Mouse (Mus musculus) stomach, embryonic 14.5 days (tissue): Measurements from ENCODE around the gene Ccn1. TPM values are rescaled to one million over a fixed set of nuclear protein-coding genes. Genes with fewer than 3 reads are reported as not detected.

Experiments
- ATAC-seq: fragments of 200-750 bp; cut with Nextera tagmentation; 2 replicates; pipeline ENCODE4 v1.8.0; 2017; ENCODE audit warnings: low read depth, moderate TSS enrichment; ENCODE audit not compliant: insufficient number of reproducible peaks, insufficient read depth, low FRiP score
- H3K27ac ChIP-seq: fragments of 300-500 bp; sonication (generic); 2 replicates; pipeline ENCODE4 v1.5.1; 2014; ENCODE audit warnings: mild to moderate bottlenecking, low read length, moderate library complexity, mixed read lengths
- H3K27me3 ChIP-seq: fragments of 300-500 bp; sonication (generic); 2 replicates; pipeline ENCODE4 v1.6.1; 2014; ENCODE audit warnings: low read length, control low read depth, mixed read lengths; ENCODE audit not compliant: control insufficient read depth, insufficient read depth
- H3K36me3 ChIP-seq: fragments of 300-500 bp; sonication (generic); 2 replicates; pipeline ENCODE4 v1.6.1; 2014; ENCODE audit warnings: mild to moderate bottlenecking, control low read depth, low read length, moderate library complexity, mixed read lengths; ENCODE audit not compliant: control insufficient read depth, insufficient read depth
- H3K4me1 ChIP-seq: fragments of 300-500 bp; sonication (generic); 2 replicates; pipeline ENCODE4 v1.6.1; 2014; ENCODE audit warnings: low read length, control low read depth, mixed read lengths; ENCODE audit not compliant: control insufficient read depth, insufficient read depth
- H3K4me2 ChIP-seq: fragments of 300-500 bp; sonication (generic); replicated peaks from 2 replicates; pipeline ENCODE4 v1.6.1; 2014; ENCODE audit warnings: low read depth, low read length, control low read depth
- H3K4me3 ChIP-seq: fragments of 300-500 bp; sonication (generic); 2 replicates; pipeline ENCODE4 v1.5.1; 2014; ENCODE audit warnings: low read depth, low read length, control low read depth
- H3K9ac ChIP-seq: fragments of 300-500 bp; sonication (generic); replicated peaks from 2 replicates; pipeline ENCODE4 v1.6.1; 2014; ENCODE audit warnings: low read depth, mild to moderate bottlenecking, control low read depth, low read length, moderate library complexity, mixed read lengths
- H3K9me3 ChIP-seq: fragments of 300-500 bp; sonication (generic); 2 replicates; pipeline ENCODE4 v1.6.1; 2016; ENCODE audit warnings: low read depth, low read length, control low read depth; ENCODE audit not compliant: control insufficient read depth
- WGBS: fragments of 180-500 bp; shearing (Covaris S2); extraction: QIAGEN DNeasy Blood & Tissue Kit; methylation state at CpG from one replicate; pipeline ENCODE4 v1.1.7; 2014; 5-methylcytosine and 5-hydroxymethylcytosine counted together
- polyA plus RNA-seq: library from polyadenylated mRNA; unstranded; fragments of >200 nt; fragmentation: Nextera tagmentation; extraction: Ambion mirVana; gene quantifications from 2 replicates; pipeline ENCODE4 v1.2.1, GENCODE M21; 2014

Gene Ccn1
- polyA plus RNA-seq, 1 experiment from 2014 or later: 20.9 TPM

GRCm38 (mm10) chr3:145653191-145653940, 3.6 kb upstream of the Ccn1 start:
- Histone ChIP-seq H3K27me3 (no peaks in the 10 kb centered on the region), H3K4me2 (peak overlapping the region; percentile 80), H3K4me1 (peaks cover 26% of the 10 kb centered on the region; the same call in 1 of the 2 replicates), H3K9me3 (no peaks in the 10 kb centered on the region), H3K9ac (peak overlapping the region; percentile 47), H3K4me3 (peak overlapping the region; percentile 51), H3K27ac (peak overlapping the region; percentile 91), H3K36me3 (no peaks in the 10 kb centered on the region)
- WGBS: under 1% methylated on average over 53 of the region's 53 CpGs
- peak; percentile 53 for ATAC-seq

GRCm38 (mm10) chr3:145652322-145653131, 2.7 kb upstream of the Ccn1 start:
- Histone ChIP-seq H3K27me3 (no peaks in the 10 kb centered on the region), H3K9me3 (no peaks in the 10 kb centered on the region), H3K4me3 (peak overlapping the region; percentile 51), H3K4me2 (peak overlapping the region; percentile 80), H3K27ac (peak overlapping the region; percentile 91), H3K36me3 (no peaks in the 10 kb centered on the region; the same call in 1 of the 2 replicates), H3K4me1 (peaks cover 30% of the 10 kb centered on the region; the same call in 1 of the 2 replicates), H3K9ac (peak overlapping the region; percentile 47)
- WGBS: 12% methylated on average over 20 of the region's 20 CpGs
- no peak for ATAC-seq

GRCm38 (mm10) chr3:145651978-145652321, 2.2 kb upstream of the Ccn1 start:
- H3K9ac ChIP-seq: no peak overlapping the region
- H3K4me1 ChIP-seq: peaks cover 32% of the 10 kb centered on the region; the same call in 1 of the 2 replicates
- H3K27ac ChIP-seq: peak overlapping the region; percentile 91
- peak overlapping the region; percentile 80 for H3K4me2 ChIP-seq
- H3K4me3 ChIP-seq: peak overlapping the region; percentile 51
- no peak for ATAC-seq
- no peaks in the 10 kb centered on the region; the same call in 1 of the 2 replicates for H3K36me3 ChIP-seq
- H3K9me3 ChIP-seq: no peaks in the 10 kb centered on the region
- WGBS: 6% methylated on average over 10 of the region's 10 CpGs
- H3K27me3 ChIP-seq: no peaks in the 10 kb centered on the region

GRCm38 (mm10) chr3:145651029-145651977, 1.5 kb upstream of the Ccn1 start:
- Histone ChIP-seq H3K9ac (no peak overlapping the region; the same call in 1 of the 2 replicates), H3K27ac (peak overlapping the region; percentile 91), H3K4me1 (peaks cover 36% of the 10 kb centered on the region; the same call in 1 of the 2 replicates), H3K4me3 (peak overlapping the region; percentile 66; the same call in 1 of the 2 replicates), H3K9me3 (no peaks in the 10 kb centered on the region), H3K36me3 (no peaks in the 10 kb centered on the region; the same call in 1 of the 2 replicates), H3K27me3 (no peaks in the 10 kb centered on the region), H3K4me2 (peak overlapping the region; percentile 80)
- 7% methylated on average over 19 of the region's 19 CpGs for WGBS
- 0 out of 2 replicates have a peak, but pooled peaks have one; percentile 4 for ATAC-seq

GRCm38 (mm10) chr3:145650298-145651011, 674 bp upstream of the Ccn1 start:
- H3K4me3 ChIP-seq: peak overlapping the region; percentile 66
- no peaks in the 10 kb centered on the region for H3K27me3 ChIP-seq
- no peaks in the 10 kb centered on the region; the same call in 1 of the 2 replicates for H3K36me3 ChIP-seq
- peak overlapping the region; percentile 91 for H3K27ac ChIP-seq
- H3K4me2 ChIP-seq: peak overlapping the region; percentile 80
- no peak for ATAC-seq
- H3K9me3 ChIP-seq: no peaks in the 10 kb centered on the region
- H3K4me1 ChIP-seq: peaks cover 40% of the 10 kb centered on the region; the same call in 1 of the 2 replicates
- WGBS: 2% methylated on average over 18 of the region's 18 CpGs
- H3K9ac ChIP-seq: no peak overlapping the region

- Histone ChIP-seq H3K9me3 (no peaks in the 10 kb centered on the region), H3K4me1 (peaks cover 40% of the 10 kb centered on the region; the same call in 1 of the 2 replicates), H3K4me3 (peak overlapping the region; percentile 66), H3K27ac (peak overlapping the region; percentile 90), H3K4me2 (peak overlapping the region; percentile 80), H3K27me3 (no peaks in the 10 kb centered on the region), H3K9ac (peak overlapping the region; percentile 86), H3K36me3 (no peaks in the 10 kb centered on the region; the same call in 1 of the 2 replicates)
- WGBS: under 1% methylated on average over 49 of the region's 49 CpGs
- ATAC-seq: 0 out of 2 replicates have a peak, but pooled peaks have one; percentile 9
These were observed 560 bp downstream of the Ccn1 start for GRCm38 (mm10) chr3:145648991-145649851.
